Mouse (Mus musculus) bone marrow macrophage, adult 2 months (primary cell): ENCODE measurements around the gene Sfxn4.

ENCODE experiments used
- CTCF ChIP-seq: IDR thresholded peaks from 2 replicates; pipeline ENCODE4 v1.5.1; 2012; ENCODE audit warnings: low read depth, mild to moderate bottlenecking, low read length, moderate library complexity
- POLR2A ChIP-seq: IDR thresholded peaks from 2 replicates; pipeline ENCODE4 v1.6.1; 2012; ENCODE audit warnings: mild to moderate bottlenecking, low read depth, low read length, borderline replicate concordance

DNA sequence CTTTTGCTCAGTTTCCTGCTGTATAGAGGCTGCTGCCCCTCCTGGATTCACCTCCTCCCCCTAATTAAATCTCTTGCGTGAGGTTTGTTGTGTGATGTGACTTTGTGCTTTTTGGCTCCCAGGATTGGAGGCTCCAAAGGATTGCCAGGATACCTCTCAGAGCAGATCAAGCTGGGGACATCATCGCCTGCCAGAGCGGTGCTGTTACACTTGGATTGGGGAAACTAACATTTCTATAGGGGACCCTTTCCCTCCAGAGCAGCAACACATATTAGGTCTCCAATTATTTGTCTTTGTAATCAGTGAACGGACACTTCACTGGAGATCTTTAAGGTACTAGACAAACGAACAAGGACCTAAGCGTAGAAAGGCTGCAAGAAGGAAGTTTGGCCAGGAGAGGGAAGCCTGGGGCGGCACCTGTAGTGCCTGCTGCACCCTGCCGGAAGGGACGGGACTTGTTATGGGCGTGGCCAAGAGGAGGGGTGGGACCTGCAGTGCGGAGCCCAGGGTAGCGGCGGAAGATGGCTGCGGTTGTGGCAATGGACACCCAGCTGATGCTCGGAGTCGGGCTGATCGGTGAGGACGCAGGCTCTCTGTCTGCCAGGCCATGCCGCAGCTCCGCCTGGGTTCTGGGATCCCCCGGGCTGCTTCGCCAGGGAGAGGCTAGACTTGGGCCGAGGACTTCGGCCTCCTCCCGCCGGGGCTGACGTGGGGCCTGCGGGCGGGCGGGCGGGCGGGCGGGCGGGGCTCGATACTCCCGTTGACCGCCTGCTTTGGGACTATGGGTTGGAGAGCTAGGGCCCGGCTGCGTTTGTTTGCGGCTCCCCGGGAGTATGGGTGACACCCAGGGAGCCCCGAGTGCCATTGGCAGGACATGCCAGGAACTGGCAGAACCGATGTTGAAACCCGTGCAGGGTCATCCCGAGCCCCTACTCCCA, 49.9 kb downstream of the Sfxn4 start, which contains the start of gene Fam45a:
- TF ChIP-seq CTCF (0 out of 2 replicates have a peak, but pooled peaks have one; percentile 8), POLR2A (no peak)
